Mouse (Mus musculus): ENCODE data around the gene Tagln2. TPM values are rescaled to one million over a fixed set of nuclear protein-coding genes. Genes with fewer than 3 reads are reported as not detected.
A peak's percentile ranks its signal among the peaks of the same experiment; 100 is the strongest.

Tagln2 gene
- polyA plus RNA-seq, 1 experiment, result 208 TPM

DNA sequence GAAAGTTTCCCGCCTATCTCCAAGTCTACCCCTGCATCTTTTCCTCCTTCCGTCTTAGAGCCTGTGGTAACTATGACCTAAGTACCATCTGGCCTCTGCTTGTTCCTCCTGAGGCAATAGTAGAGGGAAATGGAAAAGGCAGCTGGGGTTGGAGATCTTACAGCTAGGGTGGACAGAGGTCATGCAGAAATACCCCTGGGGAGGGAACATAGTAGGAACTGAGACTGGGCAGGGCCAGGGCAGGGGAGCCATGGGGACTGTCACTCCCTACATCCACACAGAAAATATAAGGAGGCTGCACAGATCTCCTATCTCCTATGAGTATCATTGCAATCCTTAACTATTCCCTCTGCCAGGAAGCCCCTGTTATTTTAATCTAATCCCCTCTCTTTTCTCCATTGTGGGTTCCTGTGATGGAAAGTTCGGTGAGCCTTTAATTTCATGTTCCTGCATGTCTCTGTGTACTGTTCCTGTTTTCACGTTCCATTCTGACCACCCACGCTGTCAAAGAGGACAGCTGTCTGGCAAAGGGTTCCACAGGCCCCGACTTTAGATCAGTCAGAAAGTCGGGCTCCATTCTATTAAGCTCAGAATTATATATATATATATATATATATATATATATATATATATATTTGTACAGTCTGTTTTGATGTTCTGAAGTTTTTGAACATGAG is 43.7 kb upstream of the Tagln2 start:
- Histone ChIP-seq H3K27me3 (ENCODE audit: control insufficient read depth, insufficient read depth, low read length) (no peaks in the 10 kb centered on the region), H3K4me3 (ENCODE audit: extremely low read depth, insufficient read depth, insufficient read length) (no peak overlapping the region), H3K36me3 (ENCODE audit: control insufficient read depth, insufficient read depth, low read length) (no peaks in the 10 kb centered on the region), H3K27ac (ENCODE audit: insufficient read depth, low read length) (peak overlapping the region; percentile 30; the same call in 1 of the 2 replicates), H3K4me1 (ENCODE audit: control insufficient read depth, insufficient read depth, insufficient read length) (peaks cover 11% of the 10 kb centered on the region)
- DNase-seq (ENCODE audit: low read depth in 1 of 2, low spot score in 2 of 2), result no peak
- WGBS, result 38% methylated on average over 7 of the region's 7 CpGs
- TF ChIP-seq CTCF (IDR thresholded peaks at IDR 0.05; ENCODE audit: extremely low read depth, insufficient read depth, insufficient read length, insufficient replicate concordance) (no peak), POLR2A (IDR thresholded peaks at IDR 0.05; ENCODE audit: low read depth, low read length) (no peak)

DNA sequence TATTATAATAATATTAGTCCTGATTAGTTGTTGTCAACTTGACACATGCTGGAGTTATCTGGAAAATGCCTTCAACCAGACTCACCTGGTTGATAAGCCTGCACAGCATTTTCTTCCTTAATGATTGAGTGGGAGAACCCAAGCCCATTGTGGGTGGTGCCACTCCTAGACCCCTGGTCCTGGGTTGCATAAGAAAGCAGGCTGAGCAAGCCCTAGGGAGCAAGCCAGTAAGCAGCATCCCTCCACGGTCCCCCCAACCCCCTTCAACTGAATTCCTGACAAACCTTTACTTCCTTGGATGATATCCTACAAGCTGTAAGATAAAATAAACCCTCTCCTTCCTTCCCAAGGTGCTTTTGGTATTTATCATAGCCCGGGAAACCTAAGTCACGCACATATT is 42.7 kb upstream of the Tagln2 start:
- DNase-seq (ENCODE audit: low read depth in 1 of 2, low spot score in 2 of 2), result no peak
- no peaks in the 10 kb centered on the region for H3K27me3 ChIP-seq (ENCODE audit: control insufficient read depth, insufficient read depth, low read length)
- H3K36me3 ChIP-seq (ENCODE audit: control insufficient read depth, insufficient read depth, low read length), result no peaks in the 10 kb centered on the region
- peaks cover 9% of the 10 kb centered on the region for H3K4me1 ChIP-seq (ENCODE audit: control insufficient read depth, insufficient read depth, insufficient read length)
- WGBS, result 94% methylated on average over 3 of the region's 3 CpGs
- H3K4me3 ChIP-seq (ENCODE audit: extremely low read depth, insufficient read depth, insufficient read length), result no peak overlapping the region
- no peak overlapping the region for H3K27ac ChIP-seq (ENCODE audit: insufficient read depth, low read length)
- TF ChIP-seq POLR2A (IDR thresholded peaks at IDR 0.05; ENCODE audit: low read depth, low read length) (no peak), CTCF (IDR thresholded peaks at IDR 0.05; ENCODE audit: extremely low read depth, insufficient read depth, insufficient read length, insufficient replicate concordance) (no peak)

DNA sequence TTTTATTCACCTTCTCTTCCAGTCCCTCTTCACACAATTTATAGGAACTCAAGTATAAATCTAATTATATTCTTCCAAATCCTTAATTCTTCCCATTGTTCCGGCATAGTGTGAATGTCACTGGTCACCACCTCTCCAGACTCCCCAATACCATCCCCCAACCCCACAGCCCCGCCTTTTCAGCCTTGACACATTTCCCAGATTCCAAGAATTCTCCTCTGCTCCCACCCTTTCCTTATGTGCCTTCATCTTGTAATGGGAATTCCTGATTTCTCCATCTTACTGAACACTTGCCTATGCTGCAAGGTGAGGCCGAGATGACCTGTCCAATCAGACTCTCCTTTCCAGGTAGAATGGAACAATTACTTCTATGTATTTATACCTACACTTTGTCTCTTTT is 41.8 kb upstream of the Tagln2 start:
- TF ChIP-seq POLR2A (IDR thresholded peaks at IDR 0.05; ENCODE audit: low read depth, low read length) (no peak), CTCF (IDR thresholded peaks at IDR 0.05; ENCODE audit: extremely low read depth, insufficient read depth, insufficient read length, insufficient replicate concordance) (no peak)
- H3K36me3 ChIP-seq (ENCODE audit: control insufficient read depth, insufficient read depth, low read length), result no peaks in the 10 kb centered on the region
- no peak for DNase-seq (ENCODE audit: low read depth in 1 of 2, low spot score in 2 of 2)
- H3K27me3 ChIP-seq (ENCODE audit: control insufficient read depth, insufficient read depth, low read length), result no peaks in the 10 kb centered on the region
- no peak overlapping the region for H3K27ac ChIP-seq (ENCODE audit: insufficient read depth, low read length)
- 93% methylated on average over 3 of the region's 3 CpGs for WGBS
- no peak overlapping the region for H3K4me3 ChIP-seq (ENCODE audit: extremely low read depth, insufficient read depth, insufficient read length)
- peaks cover 9% of the 10 kb centered on the region for H3K4me1 ChIP-seq (ENCODE audit: control insufficient read depth, insufficient read depth, insufficient read length)

DNA sequence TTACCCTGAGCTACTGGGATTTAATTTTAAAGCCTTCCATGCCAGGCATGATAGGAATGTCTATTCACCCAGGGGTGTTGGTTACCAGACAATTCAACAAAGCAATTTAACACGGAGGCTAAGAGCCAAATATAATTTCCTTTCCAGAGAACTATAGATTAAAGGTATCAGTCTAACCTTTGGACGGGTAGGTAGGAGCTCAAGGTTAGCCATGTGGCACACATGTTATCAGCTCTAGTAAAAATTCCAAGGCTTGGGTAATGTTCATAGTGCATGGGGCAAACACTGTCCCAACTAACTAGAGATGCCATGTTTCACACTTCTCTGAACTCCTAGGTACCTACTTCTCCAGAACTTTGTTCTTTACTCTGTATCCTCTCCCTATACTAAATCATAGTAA is 38.2 kb upstream of the Tagln2 start:
- Histone ChIP-seq H3K27ac (ENCODE audit: insufficient read depth, low read length) (no peak overlapping the region), H3K36me3 (ENCODE audit: control insufficient read depth, insufficient read depth, low read length) (no peaks in the 10 kb centered on the region), H3K27me3 (ENCODE audit: control insufficient read depth, insufficient read depth, low read length) (no peaks in the 10 kb centered on the region), H3K4me3 (ENCODE audit: extremely low read depth, insufficient read depth, insufficient read length) (no peak overlapping the region), H3K4me1 (ENCODE audit: control insufficient read depth, insufficient read depth, insufficient read length) (peaks cover 3% of the 10 kb centered on the region; the same call in 1 of the 2 replicates)
- TF ChIP-seq POLR2A (IDR thresholded peaks at IDR 0.05; ENCODE audit: low read depth, low read length) (no peak), CTCF (IDR thresholded peaks at IDR 0.05; ENCODE audit: extremely low read depth, insufficient read depth, insufficient read length, insufficient replicate concordance) (no peak)
- 90% methylated on average over 2 of the region's 2 CpGs for WGBS
- no peak for DNase-seq (ENCODE audit: low read depth in 1 of 2, low spot score in 2 of 2)

DNA sequence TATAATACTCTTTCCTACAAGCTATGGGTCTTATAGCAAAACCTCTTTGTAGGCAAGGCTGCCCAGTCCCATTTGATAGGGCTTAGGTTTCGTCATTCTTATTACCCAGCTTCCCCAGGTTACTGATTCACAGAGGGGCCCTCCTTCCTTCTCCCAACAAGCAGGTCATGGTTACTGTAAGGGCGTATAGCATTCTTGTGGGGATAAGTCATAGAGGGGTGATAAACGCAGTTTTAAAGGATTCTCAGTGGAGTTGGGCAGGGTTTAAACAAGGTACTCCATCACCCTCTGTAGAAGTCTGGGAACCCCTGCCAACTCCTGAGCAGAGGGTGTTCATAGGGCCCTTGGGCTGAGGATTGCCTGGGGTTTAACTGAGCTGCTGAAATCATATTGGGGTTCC is 37.3 kb upstream of the Tagln2 start:
- TF ChIP-seq CTCF (IDR thresholded peaks at IDR 0.05; ENCODE audit: extremely low read depth, insufficient read depth, insufficient read length, insufficient replicate concordance) (no peak), POLR2A (IDR thresholded peaks at IDR 0.05; ENCODE audit: low read depth, low read length) (no peak)
- Histone ChIP-seq H3K4me1 (ENCODE audit: control insufficient read depth, insufficient read depth, insufficient read length) (peaks cover 3% of the 10 kb centered on the region; the same call in 1 of the 2 replicates), H3K36me3 (ENCODE audit: control insufficient read depth, insufficient read depth, low read length) (no peaks in the 10 kb centered on the region), H3K4me3 (ENCODE audit: extremely low read depth, insufficient read depth, insufficient read length) (no peak overlapping the region), H3K27me3 (ENCODE audit: control insufficient read depth, insufficient read depth, low read length) (no peaks in the 10 kb centered on the region), H3K27ac (ENCODE audit: insufficient read depth, low read length) (no peak overlapping the region)
- DNase-seq (ENCODE audit: low read depth in 1 of 2, low spot score in 2 of 2), result no peak
- 89% methylated on average over 3 of the region's 3 CpGs for WGBS

DNA sequence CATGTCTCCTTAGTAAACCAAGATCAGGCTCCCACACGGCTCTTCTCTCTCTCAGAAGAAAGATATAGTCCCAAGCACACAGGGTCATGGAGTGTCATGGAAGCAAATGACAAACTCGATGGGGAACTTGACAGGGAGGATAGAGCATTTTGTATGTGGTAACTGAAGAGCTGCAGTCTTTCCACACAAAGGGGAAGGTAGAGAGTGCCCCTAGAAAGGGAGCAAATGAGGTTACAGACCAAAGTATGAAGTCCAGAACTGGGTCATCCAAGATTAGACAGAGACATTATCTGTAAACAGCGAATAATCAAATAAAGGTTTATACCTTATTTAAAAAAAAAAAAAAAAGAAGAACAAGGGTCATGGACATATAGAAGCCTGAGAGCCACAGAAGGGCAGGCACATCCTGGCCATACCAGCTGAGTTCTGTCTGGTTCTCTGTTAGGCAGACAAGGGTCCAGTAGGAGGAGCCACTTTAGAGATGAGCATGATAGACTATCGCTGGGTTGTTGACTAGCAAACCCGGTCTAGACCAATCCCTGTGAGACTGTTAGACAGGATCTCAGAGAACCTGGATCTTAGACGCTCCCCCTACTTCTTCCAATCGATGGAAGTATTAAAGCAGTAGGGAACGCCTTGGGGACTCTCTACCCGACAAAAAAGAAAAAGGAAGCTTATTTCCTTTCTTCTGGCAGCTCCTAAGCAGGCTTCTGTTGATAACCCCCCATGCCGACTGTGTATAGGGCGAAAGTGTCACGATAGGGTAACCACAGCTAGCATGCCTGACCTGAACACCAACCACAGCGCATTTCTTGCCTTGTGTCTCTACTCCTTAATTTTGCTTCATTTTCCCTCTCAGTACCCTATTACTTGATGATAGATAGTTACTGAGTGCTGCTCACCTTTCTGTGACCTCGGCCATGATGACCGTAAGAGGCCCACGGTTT is 36.2 kb upstream of the Tagln2 start:
- TF ChIP-seq CTCF (IDR thresholded peaks at IDR 0.05; ENCODE audit: extremely low read depth, insufficient read depth, insufficient read length, insufficient replicate concordance) (no peak), POLR2A (IDR thresholded peaks at IDR 0.05; ENCODE audit: low read depth, low read length) (no peak)
- H3K27me3 ChIP-seq (ENCODE audit: control insufficient read depth, insufficient read depth, low read length), result no peaks in the 10 kb centered on the region
- no peak for DNase-seq (ENCODE audit: low read depth in 1 of 2, low spot score in 2 of 2)
- no peaks in the 10 kb centered on the region for H3K36me3 ChIP-seq (ENCODE audit: control insufficient read depth, insufficient read depth, low read length)
- no peak overlapping the region for H3K27ac ChIP-seq (ENCODE audit: insufficient read depth, low read length)
- H3K4me1 ChIP-seq (ENCODE audit: control insufficient read depth, insufficient read depth, insufficient read length), result peaks cover 3% of the 10 kb centered on the region; the same call in 1 of the 2 replicates
- 63% methylated on average over 16 of the region's 16 CpGs for WGBS
- no peak overlapping the region for H3K4me3 ChIP-seq (ENCODE audit: extremely low read depth, insufficient read depth, insufficient read length)
